Mouse (Mus musculus): ENCODE data around the gene Lnx2. TPM values are rescaled to one million over a fixed set of nuclear protein-coding genes. Genes with fewer than 3 reads are reported as not detected.
A peak's percentile ranks its signal among the peaks of the same experiment; 100 is the strongest.

Gene Lnx2
- polyA plus RNA-seq, 1 experiment from 2014 or later, result 12.4 TPM

GRCm38 (mm10) chr5:147073805-147074204, 2.6 kb downstream of the Lnx2 start:
- ATAC-seq (replicated peaks; ENCODE audit: low FRiP score, low read depth) (no peak), DNase-seq (ENCODE audit: low spot score) (no peak)
- Histone ChIP-seq H3K27ac (no peak overlapping the region), H3K27me3 (ENCODE audit: insufficient read depth, low read length) (no peaks in the 10 kb centered on the region), H3K4me2 (ENCODE audit: low read length) (no peak overlapping the region), H3K36me3 (ENCODE audit: insufficient read depth, low read length) (no peaks in the 10 kb centered on the region), H3K4me3 (replicated peaks; ENCODE audit: low read depth, low read length) (no peak overlapping the region), H3K4me1 (replicated peaks; ENCODE audit: insufficient read depth, low read length) (peaks cover 11% of the 10 kb centered on the region), H3K9me3 (replicated peaks; ENCODE audit: low read length) (no peaks in the 10 kb centered on the region), H3K9ac (ENCODE audit: low read depth, low read length) (no peak overlapping the region)
- TF ChIP-seq CTCF (IDR thresholded peaks at IDR 0.05; ENCODE audit: low read depth), result no peak
- 79% methylated on average over 6 of the region's 6 CpGs for WGBS

GRCm38 (mm10) chr5:147071886-147072285, 4.5 kb downstream of the Lnx2 start:
- TF ChIP-seq CTCF (IDR thresholded peaks at IDR 0.05; ENCODE audit: low read depth), result no peak
- no peaks in the 10 kb centered on the region for H3K27me3 ChIP-seq (ENCODE audit: insufficient read depth, low read length)
- DNase-seq (ENCODE audit: low spot score), result no peak
- 61% methylated on average over 4 of the region's 4 CpGs for WGBS
- no peak overlapping the region for H3K4me3 ChIP-seq (replicated peaks; ENCODE audit: low read depth, low read length)
- H3K4me2 ChIP-seq (ENCODE audit: low read length), result no peak overlapping the region
- no peaks in the 10 kb centered on the region for H3K9me3 ChIP-seq (replicated peaks; ENCODE audit: low read length)
- no peaks in the 10 kb centered on the region for H3K36me3 ChIP-seq (ENCODE audit: insufficient read depth, low read length)
- H3K27ac ChIP-seq, result no peak overlapping the region
- peaks cover 4% of the 10 kb centered on the region; the same call in 1 of the 2 replicates for H3K4me1 ChIP-seq (replicated peaks; ENCODE audit: insufficient read depth, low read length)
- no peak for ATAC-seq (replicated peaks; ENCODE audit: low FRiP score, low read depth)
- no peak overlapping the region for H3K9ac ChIP-seq (ENCODE audit: low read depth, low read length)

GRCm38 (mm10) chr5:147070791-147071516, 5.4 kb downstream of the Lnx2 start:
- Histone ChIP-seq H3K9ac (ENCODE audit: low read depth, low read length) (no peak overlapping the region), H3K27ac (no peak overlapping the region), H3K36me3 (ENCODE audit: insufficient read depth, low read length) (no peaks in the 10 kb centered on the region), H3K4me2 (ENCODE audit: low read length) (no peak overlapping the region), H3K9me3 (replicated peaks; ENCODE audit: low read length) (no peaks in the 10 kb centered on the region), H3K27me3 (ENCODE audit: insufficient read depth, low read length) (no peaks in the 10 kb centered on the region), H3K4me1 (replicated peaks; ENCODE audit: insufficient read depth, low read length) (peaks cover 4% of the 10 kb centered on the region; the same call in 1 of the 2 replicates), H3K4me3 (replicated peaks; ENCODE audit: low read depth, low read length) (no peak overlapping the region)
- no peak; the same call in 1 of the 2 replicates for ATAC-seq (replicated peaks; ENCODE audit: low FRiP score, low read depth)
- 77% methylated on average over 16 of the region's 16 CpGs for WGBS
- no peak for TF ChIP-seq CTCF (IDR thresholded peaks at IDR 0.05; ENCODE audit: low read depth)
- DNase-seq (ENCODE audit: low spot score), result no peak

- no peak overlapping the region for H3K9ac ChIP-seq (ENCODE audit: low read depth, low read length)
- H3K4me3 ChIP-seq (replicated peaks; ENCODE audit: low read depth, low read length), result no peak overlapping the region
- WGBS, result 77% methylated on average over 5 of the region's 5 CpGs
- no peaks in the 10 kb centered on the region for H3K27me3 ChIP-seq (ENCODE audit: insufficient read depth, low read length)
- DNase-seq (ENCODE audit: low spot score) (no peak), ATAC-seq (replicated peaks; ENCODE audit: low FRiP score, low read depth) (no peak)
- H3K9me3 ChIP-seq (replicated peaks; ENCODE audit: low read length), result no peaks in the 10 kb centered on the region
- no peak for TF ChIP-seq CTCF (IDR thresholded peaks at IDR 0.05; ENCODE audit: low read depth)
- no peaks in the 10 kb centered on the region for H3K4me1 ChIP-seq (replicated peaks; ENCODE audit: insufficient read depth, low read length)
- no peaks in the 10 kb centered on the region for H3K36me3 ChIP-seq (ENCODE audit: insufficient read depth, low read length)
- no peak overlapping the region for H3K27ac ChIP-seq
- H3K4me2 ChIP-seq (ENCODE audit: low read length), result no peak overlapping the region
Observed at GRCm38 (mm10) chr5:147068876-147069275, 7.5 kb downstream of the Lnx2 start.

GRCm38 (mm10) chr5:147066965-147067364, 9.4 kb downstream of the Lnx2 start:
- WGBS, result 48% methylated on average over 5 of the region's 5 CpGs
- no peak for TF ChIP-seq CTCF (IDR thresholded peaks at IDR 0.05; ENCODE audit: low read depth)

GRCm38 (mm10) chr5:147066129-147066528, 10.3 kb downstream of the Lnx2 start:
- Histone ChIP-seq H3K4me1 (replicated peaks; ENCODE audit: insufficient read depth, low read length) (no peaks in the 10 kb centered on the region), H3K4me2 (ENCODE audit: low read length) (no peak overlapping the region), H3K4me3 (replicated peaks; ENCODE audit: low read depth, low read length) (no peak overlapping the region), H3K9ac (ENCODE audit: low read depth, low read length) (no peak overlapping the region), H3K27me3 (ENCODE audit: insufficient read depth, low read length) (no peaks in the 10 kb centered on the region), H3K36me3 (ENCODE audit: insufficient read depth, low read length) (no peaks in the 10 kb centered on the region), H3K9me3 (replicated peaks; ENCODE audit: low read length) (no peaks in the 10 kb centered on the region), H3K27ac (no peak overlapping the region)
- 56% methylated on average over 4 of the region's 4 CpGs for WGBS
- ATAC-seq (replicated peaks; ENCODE audit: low FRiP score, low read depth), result no peak
- no peak for TF ChIP-seq CTCF (IDR thresholded peaks at IDR 0.05; ENCODE audit: low read depth)
- DNase-seq (ENCODE audit: low spot score), result no peak

More at GRCm38 (mm10) chr5:147066965-147067364, 9.4 kb downstream of the Lnx2 start:
- DNase-seq (ENCODE audit: low spot score) (peak; percentile 37), ATAC-seq (replicated peaks; ENCODE audit: low FRiP score, low read depth) (no peak)
- Histone ChIP-seq H3K36me3 (ENCODE audit: insufficient read depth, low read length) (no peaks in the 10 kb centered on the region), H3K4me3 (replicated peaks; ENCODE audit: low read depth, low read length) (no peak overlapping the region), H3K9me3 (replicated peaks; ENCODE audit: low read length) (no peaks in the 10 kb centered on the region), H3K27ac (no peak overlapping the region), H3K4me2 (ENCODE audit: low read length) (no peak overlapping the region), H3K4me1 (replicated peaks; ENCODE audit: insufficient read depth, low read length) (no peaks in the 10 kb centered on the region), H3K27me3 (ENCODE audit: insufficient read depth, low read length) (no peaks in the 10 kb centered on the region), H3K9ac (ENCODE audit: low read depth, low read length) (no peak overlapping the region)
